Mouse (Mus musculus) bone marrow, adult 2 months (tissue): ENCODE measurements around the gene Zdhhc20. TPM values are rescaled to one million over a fixed set of nuclear protein-coding genes. Genes with fewer than 3 reads are reported as not detected.

ENCODE experiments used
- H3K27ac ChIP-seq: fragments of 200-500 bp; 2 replicates; pipeline ENCODE4 v1.5.1; 2012; ENCODE audit warnings: low read depth, mild to moderate bottlenecking, control low read depth, inconsistent platforms, low read length; ENCODE audit not compliant: control insufficient read depth, poor library complexity, insufficient read depth
- H3K4me1 ChIP-seq: fragments of 200-500 bp; 2 replicates; pipeline ENCODE4 v1.6.1; 2011; ENCODE audit warnings: low read length; ENCODE audit not compliant: control insufficient read depth, insufficient read depth
- H3K4me3 ChIP-seq: fragments of 200-500 bp; replicated peaks from 2 replicates; pipeline ENCODE3; 2011; ENCODE audit warnings: mild to moderate bottlenecking, low read depth, low read length, control low read depth; ENCODE audit not compliant: control insufficient read depth
- CTCF ChIP-seq: fragments of 200-500 bp; IDR thresholded peaks from 2 replicates; pipeline ENCODE4 v1.5.1; 2011; ENCODE audit warnings: low read length, control low read depth; ENCODE audit not compliant: control insufficient read depth, insufficient read depth
- POLR2A ChIP-seq: fragments of 200-500 bp; IDR thresholded peaks from 2 replicates; pipeline ENCODE4 v1.6.1; 2011; ENCODE audit warnings: low read depth, mild to moderate bottlenecking, control low read depth, low read length, borderline replicate concordance; ENCODE audit not compliant: control insufficient read depth
- WGBS: fragments of 180-500 bp; shearing (Covaris S2); methylation state at CpG from one replicate; pipeline ENCODE4 v1.1.7; 2018; 5-methylcytosine and 5-hydroxymethylcytosine counted together
- polyA plus RNA-seq: library from polyadenylated mRNA; stranded (reverse); fragments of >200 nt; gene quantifications from 2 replicates; pipeline ENCODE4 v1.2.4, GENCODE M21; 2011; ENCODE audit warnings: low replicate concordance; ENCODE audit not compliant: missing spikeins, insufficient read depth, insufficient read length

The Zdhhc20 gene
- polyA plus RNA-seq, 1 experiment = 9.3 TPM

- TF ChIP-seq POLR2A (no peak), CTCF (no peak)
- Histone ChIP-seq H3K4me3 (no peak overlapping the region), H3K4me1 (no peaks in the 10 kb centered on the region), H3K27ac (no peak overlapping the region)
- WGBS = 63% methylated on average over 4 of the region's 4 CpGs
Measured at GRCm38 (mm10) chr14:57791171-57791570, 98.9 kb downstream of the Zdhhc20 start.

- H3K4me3 ChIP-seq = no peak overlapping the region
- 89% methylated on average over 9 of the region's 9 CpGs for WGBS
- TF ChIP-seq POLR2A (no peak), CTCF (no peak)
- H3K4me1 ChIP-seq = no peaks in the 10 kb centered on the region
- H3K27ac ChIP-seq = no peak overlapping the region
Measured at GRCm38 (mm10) chr14:57789759-57790158, 100.3 kb downstream of the Zdhhc20 start.

- Histone ChIP-seq H3K27ac (no peak overlapping the region), H3K4me1 (no peaks in the 10 kb centered on the region), H3K4me3 (no peak overlapping the region)
- WGBS = 77% methylated on average over 2 of the region's 2 CpGs
- no peak for TF ChIP-seq CTCF
- no peak for TF ChIP-seq POLR2A
Measured at GRCm38 (mm10) chr14:57789311-57789710, 100.8 kb downstream of the Zdhhc20 start.

GRCm38 (mm10) chr14:57787406-57787805, 102.7 kb downstream of the Zdhhc20 start:
- WGBS = 78% methylated on average over 4 of the region's 4 CpGs
- H3K4me1 ChIP-seq = no peaks in the 10 kb centered on the region; the same call in 1 of the 2 replicates

More at GRCm38 (mm10) chr14:57787406-57787805, 102.7 kb downstream of the Zdhhc20 start:
- Histone ChIP-seq H3K4me3 (no peak overlapping the region), H3K27ac (no peak overlapping the region)
- TF ChIP-seq POLR2A = no peak
- TF ChIP-seq CTCF = no peak

Other genes starting within 250 kb of the Zdhhc20 start
- 6.4 and 10.1 TPM in 2 replicates for gene Xpo4, start 224.8 kb downstream of the Zdhhc20 start, polyA plus RNA-seq
- gene Gm49361, start 144.2 kb downstream of the Zdhhc20 start, polyA plus RNA-seq = not detected in 2 replicates
- 6.1 and 10.6 TPM in 2 replicates for gene Lats2, start 131.9 kb downstream of the Zdhhc20 start, polyA plus RNA-seq
- 75.0 and 138 TPM in 2 replicates for gene Sap18, start 92.1 kb downstream of the Zdhhc20 start, polyA plus RNA-seq
- 8.3 and 14.0 TPM in 2 replicates for gene Ska3, start 64.1 kb downstream of the Zdhhc20 start, polyA plus RNA-seq
- gene Mrpl57, start 64.0 kb downstream of the Zdhhc20 start, polyA plus RNA-seq = 41.3 and 54.3 TPM in 2 replicates
- gene Micu2, start 109.0 kb upstream of the Zdhhc20 start, polyA plus RNA-seq = 28.7 and 46.4 TPM in 2 replicates
- gene Fgf9, start 180.3 kb upstream of the Zdhhc20 start, polyA plus RNA-seq = not detected in 2 replicates